Mouse (Mus musculus) myocyte (in vitro differentiated cells): ENCODE measurements at regions not wholly inside any gene's neighbourhood (a gene's known extent, or its start where the extent isn't known, plus 50 kb on each side); places are given as distances from the start of the nearest gene placed in this dataset.
A peak's percentile ranks its signal among the peaks of the same experiment; 100 is the strongest.

Source experiments
- H3K27me3 ChIP-seq: one replicate; pipeline ENCODE4 v1.6.1; 2011; ENCODE audit not compliant: control insufficient read depth, insufficient read depth, insufficient read length
- H3K36me3 ChIP-seq: one replicate; pipeline ENCODE4 v1.6.1; 2011; ENCODE audit not compliant: control insufficient read depth, insufficient read depth
- H3K4me2 ChIP-seq: one replicate; pipeline ENCODE4 v1.6.1; 2011; ENCODE audit warnings: low read depth, control low read depth
- H3K4me3 ChIP-seq: one replicate; pipeline ENCODE4 v1.5.1; 2011; ENCODE audit warnings: mild to moderate bottlenecking, control low read depth, moderate library complexity
- H3K79me2 ChIP-seq: one replicate; pipeline ENCODE4 v1.6.1; 2011; ENCODE audit not compliant: control insufficient read depth, insufficient read depth
- H3ac ChIP-seq: one replicate; pipeline ENCODE4 v1.6.1; 2011; ENCODE audit not compliant: control insufficient read depth, insufficient read length
- CEBPB ChIP-seq: IDR thresholded peaks from 2 replicates; pipeline ENCODE4 v1.6.1; 2011; ENCODE audit warnings: mild to moderate bottlenecking, moderate library complexity; ENCODE audit not compliant: poor library complexity, insufficient read depth, severe bottlenecking
- E2F4 ChIP-seq: IDR thresholded peaks from one replicate; pipeline ENCODE4 v1.6.1; 2011; ENCODE audit warnings: mild to moderate bottlenecking, control low read depth, moderate library complexity; ENCODE audit not compliant: insufficient read depth
- MAX ChIP-seq: IDR thresholded peaks from one replicate; pipeline ENCODE4 v1.6.1; 2011; ENCODE audit warnings: low read depth, mild to moderate bottlenecking, control low read depth
- MYOD1 ChIP-seq, 3 experiments: IDR thresholded peaks; one replicate each; pipeline ENCODE4 v1.6.1; 2011; ENCODE audit warnings: control low read depth in 2 of 3, low read depth in 2 of 3, mild to moderate bottlenecking in 2 of 3, moderate library complexity in 1 of 3; ENCODE audit not compliant: insufficient read length in 2 of 3, control insufficient read depth in 1 of 3
- MYOG ChIP-seq, 3 experiments: IDR thresholded peaks; one replicate each; pipeline ENCODE4 v1.6.1; 2011; ENCODE audit warnings: control low read depth in 2 of 3, low read depth in 2 of 3, mild to moderate bottlenecking in 2 of 3; ENCODE audit not compliant: insufficient read length in 2 of 3, control insufficient read depth in 1 of 3, insufficient read depth in 1 of 3
- POLR2A ChIP-seq: IDR thresholded peaks from one replicate; pipeline ENCODE4 v1.6.1; 2011; ENCODE audit warnings: low read depth, mild to moderate bottlenecking, control low read depth, moderate library complexity; ENCODE audit not compliant: insufficient read length
- POLR2AphosphoS2 ChIP-seq: IDR thresholded peaks from one replicate; pipeline ENCODE4 v1.6.1; 2011; ENCODE audit warnings: low read depth, control low read depth; ENCODE audit not compliant: insufficient read length
- REST ChIP-seq: IDR thresholded peaks from one replicate; pipeline ENCODE4 v1.6.1; 2011; ENCODE audit warnings: mild to moderate bottlenecking, control low read depth, moderate library complexity; ENCODE audit not compliant: insufficient read depth, insufficient read length
- SRF ChIP-seq: IDR thresholded peaks from one replicate; pipeline ENCODE4 v1.6.1; 2011; ENCODE audit warnings: low read depth; ENCODE audit not compliant: control insufficient read depth, insufficient read length
- TCF12 ChIP-seq: IDR thresholded peaks from one replicate; pipeline ENCODE4 v1.6.1; 2011; ENCODE audit warnings: mild to moderate bottlenecking, control low read depth; ENCODE audit not compliant: poor library complexity, insufficient read depth, severe bottlenecking
- TCF3 ChIP-seq: IDR thresholded peaks from one replicate; pipeline ENCODE4 v1.6.1; 2011; ENCODE audit warnings: low read depth, control low read depth; ENCODE audit not compliant: insufficient read length
- USF1 ChIP-seq: IDR thresholded peaks from one replicate; pipeline ENCODE4 v1.6.1; 2011; ENCODE audit warnings: low read depth, mild to moderate bottlenecking, control low read depth, moderate library complexity

DNA sequence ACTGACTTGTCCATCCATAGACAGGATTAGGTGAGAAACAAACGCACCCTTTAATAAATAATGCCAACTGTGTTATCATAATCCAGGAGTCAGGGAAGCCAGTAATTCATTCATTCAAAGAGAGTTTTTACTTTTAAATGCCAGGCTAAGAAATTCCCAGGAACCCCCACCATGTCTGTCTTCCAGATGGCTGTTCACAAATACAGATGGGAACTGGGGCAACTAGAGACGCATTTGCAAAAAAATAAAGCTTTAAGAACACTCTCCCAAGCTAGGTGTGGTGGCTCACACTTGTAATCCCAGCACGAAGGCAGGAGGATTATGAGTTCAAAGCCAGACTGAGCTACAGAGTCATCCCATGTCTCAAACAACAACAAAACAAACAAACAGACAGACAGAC, 95.6 kb upstream of the Xylt1 start:
- H3K4me2 ChIP-seq = no peak overlapping the region
- no peak overlapping the region for H3K4me3 ChIP-seq
- TF ChIP-seq TCF12 = no peak
- no peak for TF ChIP-seq POLR2AphosphoS2
- TF ChIP-seq POLR2A = no peak
- no peak for TF ChIP-seq USF1
- TF ChIP-seq MAX = no peak
- no peak for TF ChIP-seq E2F4
- TF ChIP-seq SRF = no peak
- no peak for TF ChIP-seq CEBPB
- no peak for TF ChIP-seq MYOG (IDR thresholded peaks at IDR 0.05; ENCODE audit: control insufficient read depth in 1 of 3, insufficient read depth in 1 of 3, insufficient read length in 2 of 3, low read depth in 2 of 3)
- no peak for TF ChIP-seq MYOD1 (IDR thresholded peaks at IDR 0.05; ENCODE audit: control insufficient read depth in 1 of 3, insufficient read length in 2 of 3, low read depth in 2 of 3)
- TF ChIP-seq TCF3 = no peak
- TF ChIP-seq REST = no peak
- H3ac ChIP-seq = no peak overlapping the region
- H3K79me2 ChIP-seq = no peaks in the 10 kb centered on the region
- H3K36me3 ChIP-seq = no peaks in the 10 kb centered on the region
- no peaks in the 10 kb centered on the region for H3K27me3 ChIP-seq

DNA sequence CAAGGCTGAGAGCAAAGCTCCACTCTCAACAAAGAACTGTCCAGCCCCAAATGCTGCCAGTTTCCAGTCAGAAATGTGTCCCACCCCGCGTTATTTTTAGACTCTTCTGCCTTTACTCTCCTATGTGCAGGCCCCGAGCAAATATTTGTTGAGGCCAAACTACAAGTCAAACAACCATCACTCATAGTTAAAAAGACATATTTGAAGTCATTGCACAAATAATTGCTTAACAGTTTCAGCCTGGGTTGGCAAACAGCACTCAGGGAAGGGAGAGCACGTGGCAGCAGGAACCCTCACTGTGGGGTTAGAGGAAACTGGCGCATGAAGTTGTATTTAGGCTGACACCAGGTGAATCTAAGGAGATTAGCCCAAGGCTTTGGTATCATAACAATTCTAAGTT, 94.8 kb upstream of the Xylt1 start:
- H3K36me3 ChIP-seq = no peaks in the 10 kb centered on the region
- H3K27me3 ChIP-seq = no peaks in the 10 kb centered on the region
- H3ac ChIP-seq = no peak overlapping the region
- no peak overlapping the region for H3K4me3 ChIP-seq
- TF ChIP-seq TCF3 (no peak), POLR2A (no peak)
- H3K4me2 ChIP-seq = no peak overlapping the region
- H3K79me2 ChIP-seq = no peaks in the 10 kb centered on the region

DNA sequence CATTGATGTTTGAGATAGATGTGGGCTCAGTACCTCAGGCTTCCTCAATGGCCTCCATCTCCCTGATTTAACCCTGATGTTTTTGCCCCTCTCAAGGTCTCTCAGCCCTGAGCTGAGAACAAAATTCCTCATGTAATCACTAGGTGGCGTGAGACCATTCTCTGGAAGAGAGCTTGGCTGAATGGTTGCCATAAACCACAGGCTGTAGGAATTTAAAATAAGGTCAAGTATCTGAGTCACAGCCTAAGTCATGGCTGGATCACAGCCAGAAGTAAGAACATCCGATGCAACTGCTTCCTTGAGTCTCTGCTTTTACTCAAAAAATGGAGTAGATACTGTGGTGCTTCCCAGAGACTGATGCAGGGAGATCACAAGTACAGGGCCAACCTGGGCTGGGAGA, 77.1 kb upstream of the Xylt1 start:
- no peak overlapping the region for H3K4me3 ChIP-seq
- no peak for TF ChIP-seq CEBPB
- no peak for TF ChIP-seq TCF12
- no peak for TF ChIP-seq USF1
- no peak for TF ChIP-seq E2F4
- TF ChIP-seq MAX = no peak
- no peak for TF ChIP-seq TCF3
- no peak for TF ChIP-seq MYOG (IDR thresholded peaks at IDR 0.05; ENCODE audit: control insufficient read depth in 1 of 3, insufficient read depth in 1 of 3, insufficient read length in 2 of 3, low read depth in 2 of 3)
- H3ac ChIP-seq = no peak overlapping the region
- no peaks in the 10 kb centered on the region for H3K27me3 ChIP-seq
- no peak overlapping the region for H3K4me2 ChIP-seq
- H3K36me3 ChIP-seq = no peaks in the 10 kb centered on the region
- no peaks in the 10 kb centered on the region for H3K79me2 ChIP-seq

DNA sequence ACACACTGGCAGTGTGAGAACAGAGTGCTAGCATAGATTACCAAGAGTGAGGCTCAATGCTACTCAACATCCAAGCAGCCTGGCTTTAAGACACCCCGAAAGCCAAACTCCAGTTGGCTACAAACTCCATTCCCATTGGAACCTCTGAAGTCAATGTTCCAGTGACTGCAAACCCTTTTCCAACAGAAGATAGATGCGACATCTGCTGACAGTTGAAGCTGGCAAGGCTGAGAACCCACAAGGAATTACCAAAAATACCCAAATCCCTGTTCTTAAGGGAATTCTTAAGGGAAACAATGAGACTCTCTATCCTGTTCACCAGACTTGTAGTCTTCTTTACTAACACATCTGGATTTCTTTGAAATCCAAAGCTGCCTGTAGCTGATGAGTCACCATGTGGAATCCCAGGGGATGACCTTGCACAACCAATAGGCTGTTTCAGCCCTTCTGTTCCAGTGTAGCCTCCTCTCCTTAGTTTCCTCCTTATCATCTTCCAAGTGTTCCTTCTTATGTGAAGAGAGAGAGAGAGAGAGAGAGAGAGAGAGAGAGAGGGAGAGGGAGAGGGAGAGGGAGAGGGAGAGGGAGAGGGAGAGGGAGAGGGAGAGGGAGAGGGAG, 70.1 kb upstream of the Xylt1 start:
- no peak overlapping the region for H3ac ChIP-seq
- no peaks in the 10 kb centered on the region for H3K79me2 ChIP-seq
- H3K36me3 ChIP-seq = no peaks in the 10 kb centered on the region
- TF ChIP-seq CEBPB (peak; percentile 62; the same call in 1 of the 2 replicates), TCF3 (no peak), MYOD1 (IDR thresholded peaks at IDR 0.05; ENCODE audit: control insufficient read depth in 1 of 3, insufficient read length in 2 of 3, low read depth in 2 of 3) (no peak), USF1 (no peak), SRF (no peak), REST (no peak), MAX (no peak), TCF12 (no peak)
- H3K27me3 ChIP-seq = no peaks in the 10 kb centered on the region
- H3K4me2 ChIP-seq = no peak overlapping the region
- H3K4me3 ChIP-seq = no peak overlapping the region

DNA sequence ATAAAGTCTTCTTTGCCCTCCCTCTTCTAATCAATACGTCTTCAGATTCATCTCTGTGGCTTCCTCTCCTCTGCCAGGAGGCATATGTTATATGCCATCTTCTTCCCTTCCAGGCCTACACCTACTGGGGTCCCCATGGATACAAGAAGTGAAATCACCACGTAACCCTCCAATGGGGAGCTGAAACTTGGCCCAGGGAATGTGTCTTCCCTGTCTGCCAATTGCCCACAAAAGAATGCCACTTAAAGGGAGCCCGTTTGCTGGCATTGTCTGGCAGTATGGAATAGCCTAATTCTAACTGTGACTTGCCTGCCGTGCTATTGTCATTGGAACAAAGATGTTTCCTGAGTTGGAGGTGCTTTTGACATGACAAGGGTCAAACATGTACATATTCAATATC, 69.5 kb upstream of the Xylt1 start:
- TF ChIP-seq REST = no peak
- Histone ChIP-seq H3ac (no peak overlapping the region), H3K4me3 (no peak overlapping the region), H3K27me3 (no peaks in the 10 kb centered on the region), H3K4me2 (no peak overlapping the region), H3K36me3 (no peaks in the 10 kb centered on the region), H3K79me2 (no peaks in the 10 kb centered on the region)
